Mouse (Mus musculus) intestine, embryonic 14.5 days (tissue): ENCODE data around the gene Ar. TPM values are rescaled to one million over a fixed set of nuclear protein-coding genes. Genes with fewer than 3 reads are reported as not detected.

Experiments used
- ATAC-seq: fragments of 200-750 bp; cut with Nextera tagmentation; replicated peaks from 2 replicates; pipeline ENCODE4 v1.8.0; 2017; ENCODE audit warnings: low read depth, moderate number of reproducible peaks, moderate TSS enrichment, moderate library complexity; ENCODE audit not compliant: low FRiP score, low TSS enrichment
- DNase-seq: peaks from one replicate; pipeline ENCODE4 v3.0.0-alpha.2; 2018; ENCODE audit warnings: low spot score
- H3K27ac ChIP-seq: fragments of 300-500 bp; sonication (generic); 2 replicates; pipeline ENCODE4 v1.5.1; 2014; ENCODE audit warnings: low read depth, mild to moderate bottlenecking, control low read depth
- H3K27me3 ChIP-seq: fragments of 300-500 bp; sonication (generic); replicated peaks from 2 replicates; pipeline ENCODE4 v1.6.1; 2014; ENCODE audit warnings: low read length, control low read depth; ENCODE audit not compliant: control insufficient read depth, insufficient read depth
- H3K36me3 ChIP-seq: fragments of 300-500 bp; sonication (generic); 2 replicates; pipeline ENCODE4 v1.6.1; 2014; ENCODE audit warnings: low read length, control low read depth; ENCODE audit not compliant: control insufficient read depth, insufficient read depth
- H3K4me1 ChIP-seq: fragments of 300-500 bp; sonication (generic); replicated peaks from 2 replicates; pipeline ENCODE4 v1.6.1; 2014; ENCODE audit warnings: low read length, control low read depth, mixed read lengths; ENCODE audit not compliant: control insufficient read depth, insufficient read depth
- H3K4me2 ChIP-seq: fragments of 300-500 bp; sonication (generic); 2 replicates; pipeline ENCODE4 v1.6.1; 2014; ENCODE audit warnings: low read length
- H3K4me3 ChIP-seq: fragments of 300-500 bp; sonication (generic); 2 replicates; pipeline ENCODE4 v1.5.1; 2014; ENCODE audit warnings: low read depth, low read length, control low read depth, mixed read lengths
- H3K9ac ChIP-seq: fragments of 300-500 bp; sonication (generic); 2 replicates; pipeline ENCODE4 v1.6.1; 2014; ENCODE audit warnings: mild to moderate bottlenecking, low read length
- H3K9me3 ChIP-seq: fragments of 300-500 bp; sonication (generic); 2 replicates; pipeline ENCODE4 v1.6.1; 2016; ENCODE audit warnings: low read length, control low read depth; ENCODE audit not compliant: control insufficient read depth
- WGBS: fragments of 180-500 bp; shearing (Covaris S2); extraction: QIAGEN DNeasy Blood & Tissue Kit; methylation state at CpG from one replicate; pipeline ENCODE4 v1.1.7; 2014; 5-methylcytosine and 5-hydroxymethylcytosine counted together
- polyA plus RNA-seq: library from polyadenylated mRNA; unstranded; fragments of >200 nt; fragmentation: Nextera tagmentation; extraction: Ambion mirVana; gene quantifications from 2 replicates; pipeline ENCODE4 v1.2.1, GENCODE M21; 2014

The Ar gene
- polyA plus RNA-seq, 1 experiment from 2014 or later: 0.11 TPM

GRCm38 (mm10) chrX:98317483-98317882 lies 168.9 kb downstream of the Ar start:
- Histone ChIP-seq H3K9me3 (no peaks in the 10 kb centered on the region), H3K36me3 (no peaks in the 10 kb centered on the region), H3K27ac (no peak overlapping the region), H3K9ac (no peak overlapping the region), H3K4me2 (no peak overlapping the region), H3K4me3 (no peak overlapping the region), H3K4me1 (no peaks in the 10 kb centered on the region), H3K27me3 (0 out of 2 replicates have a peak, but pooled peaks cover 2% of the 10 kb centered on the region)
- no peak for DNase-seq
- no peak for ATAC-seq

DNA sequence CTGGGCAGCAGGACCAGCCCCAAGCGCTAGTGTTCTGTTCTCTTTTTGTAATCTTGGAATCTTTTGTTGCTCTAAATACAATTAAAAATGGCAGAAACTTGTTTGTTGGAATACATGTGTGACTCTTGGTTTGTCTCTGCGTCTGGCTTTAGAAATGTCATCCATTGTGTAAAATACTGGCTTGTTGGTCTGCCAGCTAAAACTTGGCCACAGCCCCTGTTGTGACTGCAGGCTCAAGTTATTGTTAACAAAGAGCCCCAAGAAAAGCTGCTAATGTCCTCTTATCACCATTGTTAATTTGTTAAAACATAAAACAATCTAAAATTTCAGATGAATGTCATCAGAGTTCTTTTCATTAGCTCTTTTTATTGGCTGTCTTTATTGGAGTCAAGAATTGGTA lies 174.5 kb downstream of the Ar start:
- no peak for DNase-seq
- ATAC-seq: no peak
- Histone ChIP-seq H3K27me3 (no peaks in the 10 kb centered on the region), H3K36me3 (no peaks in the 10 kb centered on the region), H3K4me1 (no peaks in the 10 kb centered on the region), H3K4me3 (no peak overlapping the region), H3K4me2 (no peak overlapping the region), H3K9me3 (no peaks in the 10 kb centered on the region), H3K9ac (no peak overlapping the region), H3K27ac (no peak overlapping the region)
- 83% methylated on average over 2 of the region's 2 CpGs for WGBS

DNA sequence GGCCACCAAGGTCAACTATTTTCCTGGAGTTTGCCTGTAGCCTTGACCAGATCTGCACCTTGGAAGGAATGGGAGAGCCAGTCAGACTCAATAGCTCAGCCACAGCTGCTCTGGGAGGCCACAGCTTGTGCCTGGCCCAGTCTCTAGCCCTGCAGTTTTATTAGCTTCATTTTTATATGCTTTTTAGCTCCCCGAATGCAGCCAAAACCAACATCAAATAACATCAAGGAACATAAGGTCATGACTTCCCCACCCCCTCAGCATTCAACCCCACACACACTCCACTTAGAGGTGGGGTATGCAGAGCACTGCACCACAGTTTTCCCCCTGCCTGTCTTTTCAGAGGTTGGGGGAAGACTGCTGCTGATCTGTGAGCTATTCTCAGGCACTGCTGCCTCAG lies 198.9 kb downstream of the Ar start:
- no peaks in the 10 kb centered on the region for H3K27me3 ChIP-seq
- no peak for DNase-seq

DNA sequence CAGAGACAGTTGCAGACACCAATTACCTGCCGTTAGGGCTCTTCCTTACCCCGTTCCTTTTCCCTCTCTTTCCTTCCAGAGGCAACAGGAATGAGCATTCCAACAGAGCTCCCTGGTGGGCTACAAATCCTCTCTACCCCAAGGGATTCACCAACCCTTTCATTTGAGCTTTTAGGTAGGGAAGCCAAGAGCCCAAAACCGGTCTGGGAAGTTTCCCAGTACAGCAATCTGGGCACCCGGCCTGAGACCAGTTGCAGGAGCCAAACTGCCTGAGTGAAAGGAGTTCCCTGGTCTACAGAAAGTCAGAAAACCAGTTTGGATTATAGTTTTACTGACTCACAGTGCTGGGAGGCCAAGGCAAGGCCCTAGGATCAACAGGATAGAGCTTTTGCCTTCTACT lies 199.5 kb downstream of the Ar start:
- Histone ChIP-seq H3K4me1 (no peaks in the 10 kb centered on the region), H3K9ac (no peak overlapping the region), H3K36me3 (no peaks in the 10 kb centered on the region), H3K27me3 (no peaks in the 10 kb centered on the region), H3K4me2 (no peak overlapping the region), H3K9me3 (no peaks in the 10 kb centered on the region), H3K4me3 (no peak overlapping the region), H3K27ac (no peak overlapping the region)
- ATAC-seq (no peak), DNase-seq (no peak)
- 53% methylated on average over 4 of the region's 4 CpGs for WGBS

More for the DNA sequence above, 198.9 kb downstream of the Ar start:
- Histone ChIP-seq H3K4me3 (no peak overlapping the region), H3K9ac (no peak overlapping the region), H3K9me3 (no peaks in the 10 kb centered on the region), H3K36me3 (no peaks in the 10 kb centered on the region), H3K4me2 (no peak overlapping the region), H3K27ac (no peak overlapping the region), H3K4me1 (no peaks in the 10 kb centered on the region)
- ATAC-seq: no peak
- WGBS: 53% methylated on average over 1 of the region's 1 CpGs
